Mouse (Mus musculus): Measurements from ENCODE around the gene 1600002K03Rik. TPM values are rescaled to one million over a fixed set of nuclear protein-coding genes. Genes with fewer than 3 reads are reported as not detected.

Gene 1600002K03Rik
- total RNA-seq, 2 experiments from 2014 or later: 5.8 to 6.2 TPM

- DNase-seq (ENCODE audit: extremely low spot score in 1 of 2, low spot score in 1 of 2): peak; percentile 37 to 45
Observed at GRCm38 (mm10) chr10:80179068-80180051, 6.6 kb downstream of the 1600002K03Rik start, which contains the start of gene Efna2. TSS of gene Efna2 (plus strand) at chr10:80179482.

- no peak for DNase-seq (ENCODE audit: extremely low spot score in 1 of 2, low spot score in 1 of 2)
Observed at GRCm38 (mm10) chr10:80180288-80180687, 7.5 kb downstream of the 1600002K03Rik start.

- no peak for DNase-seq (ENCODE audit: extremely low spot score in 1 of 2, low spot score in 1 of 2)
Observed at GRCm38 (mm10) chr10:80180823-80181222, 8.1 kb downstream of the 1600002K03Rik start.

- DNase-seq (ENCODE audit: extremely low spot score in 1 of 2, low spot score in 1 of 2): no peak
Observed at GRCm38 (mm10) chr10:80182547-80182946, 9.8 kb downstream of the 1600002K03Rik start.

GRCm38 (mm10) chr10:80186649-80187048 lies 13.9 kb downstream of the 1600002K03Rik start:
- DNase-seq (ENCODE audit: extremely low spot score in 1 of 2, low spot score in 1 of 2): no peak

- DNase-seq (ENCODE audit: extremely low spot score in 1 of 2, low spot score in 1 of 2): no peak
Observed at GRCm38 (mm10) chr10:80187739-80188138, 15.0 kb downstream of the 1600002K03Rik start.

- DNase-seq (ENCODE audit: extremely low spot score in 1 of 2, low spot score in 1 of 2): no peak
Observed at GRCm38 (mm10) chr10:80188453-80189024, 15.8 kb downstream of the 1600002K03Rik start.

- DNase-seq (ENCODE audit: extremely low spot score in 1 of 2, low spot score in 1 of 2): no peak
Observed at GRCm38 (mm10) chr10:80189999-80190398, 17.3 kb downstream of the 1600002K03Rik start.

GRCm38 (mm10) chr10:80190491-80191051 lies 17.8 kb downstream of the 1600002K03Rik start:
- peak in 1 of 2 experiments; percentile 38 for DNase-seq (ENCODE audit: extremely low spot score in 1 of 2, low spot score in 1 of 2)

GRCm38 (mm10) chr10:80193976-80194375 lies 21.2 kb downstream of the 1600002K03Rik start:
- DNase-seq (ENCODE audit: extremely low spot score in 1 of 2, low spot score in 1 of 2): no peak

- no peak for DNase-seq (ENCODE audit: extremely low spot score in 1 of 2, low spot score in 1 of 2)
Observed at GRCm38 (mm10) chr10:80194441-80194840, 21.7 kb downstream of the 1600002K03Rik start.

- DNase-seq (ENCODE audit: extremely low spot score in 1 of 2, low spot score in 1 of 2): no peak
Observed at GRCm38 (mm10) chr10:80196167-80196566, 23.4 kb downstream of the 1600002K03Rik start.

GRCm38 (mm10) chr10:80196778-80197581 lies 24.2 kb downstream of the 1600002K03Rik start:
- no peak for DNase-seq (ENCODE audit: extremely low spot score in 1 of 2, low spot score in 1 of 2)

- peak; percentile 41 to 67 for DNase-seq (ENCODE audit: extremely low spot score in 1 of 2, low spot score in 1 of 2)
Observed at GRCm38 (mm10) chr10:80199440-80200008, 26.8 kb downstream of the 1600002K03Rik start.

GRCm38 (mm10) chr10:80200485-80200884 lies 27.7 kb downstream of the 1600002K03Rik start:
- no peak for DNase-seq (ENCODE audit: extremely low spot score in 1 of 2, low spot score in 1 of 2)

GRCm38 (mm10) chr10:80204055-80204454 lies 31.3 kb downstream of the 1600002K03Rik start:
- DNase-seq (ENCODE audit: extremely low spot score in 1 of 2, low spot score in 1 of 2): no peak

- DNase-seq (ENCODE audit: extremely low spot score in 1 of 2, low spot score in 1 of 2): no peak
Observed at GRCm38 (mm10) chr10:80207201-80207600, 34.5 kb downstream of the 1600002K03Rik start.

- no peak for DNase-seq (ENCODE audit: extremely low spot score in 1 of 2, low spot score in 1 of 2)
Observed at GRCm38 (mm10) chr10:80207676-80208075, 34.9 kb downstream of the 1600002K03Rik start.

- DNase-seq (ENCODE audit: extremely low spot score in 1 of 2, low spot score in 1 of 2): no peak
Observed at GRCm38 (mm10) chr10:80208248-80208647, 35.5 kb downstream of the 1600002K03Rik start.

- DNase-seq (ENCODE audit: extremely low spot score in 1 of 2, low spot score in 1 of 2): peak in 1 of 2 experiments; percentile 41
Observed at GRCm38 (mm10) chr10:80208841-80209371, 36.2 kb downstream of the 1600002K03Rik start.
